Mouse (Mus musculus) stomach, embryonic 15.5 days (tissue): ENCODE measurements around the gene Setd7. TPM values are rescaled to one million over a fixed set of nuclear protein-coding genes. Genes with fewer than 3 reads are reported as not detected.

Experiments
- ATAC-seq: fragments of 200-750 bp; cut with Nextera tagmentation; 2 replicates; pipeline ENCODE4 v1.8.0; 2017; ENCODE audit warnings: low read depth, moderate number of reproducible peaks, moderate TSS enrichment; ENCODE audit not compliant: insufficient read depth, low FRiP score
- H3K27ac ChIP-seq: fragments of 300-500 bp; sonication (generic); 2 replicates; pipeline ENCODE4 v1.5.1; 2015; ENCODE audit warnings: mild to moderate bottlenecking, inconsistent platforms
- H3K27me3 ChIP-seq: fragments of 300-500 bp; sonication (generic); replicated peaks from 2 replicates; pipeline ENCODE4 v1.6.1; 2015; ENCODE audit warnings: inconsistent platforms
- H3K36me3 ChIP-seq: fragments of 300-500 bp; sonication (generic); 2 replicates; pipeline ENCODE4 v1.6.1; 2015; ENCODE audit warnings: inconsistent platforms
- H3K4me1 ChIP-seq: fragments of 300-500 bp; sonication (generic); 2 replicates; pipeline ENCODE4 v1.6.1; 2015; ENCODE audit warnings: inconsistent platforms
- H3K4me2 ChIP-seq: fragments of 300-500 bp; sonication (generic); 2 replicates; pipeline ENCODE4 v1.6.1; 2015; ENCODE audit warnings: mild to moderate bottlenecking, inconsistent platforms
- H3K4me3 ChIP-seq: fragments of 300-500 bp; sonication (generic); replicated peaks from 2 replicates; pipeline ENCODE4 v1.5.1; 2015; ENCODE audit warnings: inconsistent platforms
- H3K9ac ChIP-seq: fragments of 300-500 bp; sonication (generic); 2 replicates; pipeline ENCODE4 v1.6.1; 2015; ENCODE audit warnings: inconsistent platforms
- H3K9me3 ChIP-seq: fragments of 300-500 bp; sonication (generic); 2 replicates; pipeline ENCODE4 v1.6.1; 2016; ENCODE audit warnings: inconsistent platforms
- WGBS: fragments of 180-500 bp; shearing (Covaris S2); methylation state at CpG from one replicate; pipeline ENCODE4 v1.1.7; 2015; 5-methylcytosine and 5-hydroxymethylcytosine counted together
- polyA plus RNA-seq: library from polyadenylated mRNA; unstranded; fragments of >200 nt; fragmentation: Nextera tagmentation; extraction: Ambion mirVana; gene quantifications from 2 replicates; pipeline ENCODE4 v1.2.1, GENCODE M21; 2015

The Setd7 gene
- polyA plus RNA-seq, 1 experiment from 2014 or later, result 3.6 TPM

GRCm38 (mm10) chr3:51533573-51533972 lies 27.1 kb downstream of the Setd7 start:
- WGBS, result 74% methylated on average over 5 of the region's 5 CpGs

GRCm38 (mm10) chr3:51532282-51532620 lies 28.4 kb downstream of the Setd7 start:
- H3K9ac ChIP-seq, result no peak overlapping the region
- ATAC-seq, result no peak; the same call in 1 of the 2 replicates
- peaks cover 29% of the 10 kb centered on the region for H3K36me3 ChIP-seq

More at GRCm38 (mm10) chr3:51533573-51533972, 27.1 kb downstream of the Setd7 start:
- H3K36me3 ChIP-seq, result peaks cover 25% of the 10 kb centered on the region
- H3K4me2 ChIP-seq, result no peak overlapping the region
- ATAC-seq, result no peak
- no peaks in the 10 kb centered on the region for H3K27me3 ChIP-seq
- no peak overlapping the region for H3K9ac ChIP-seq
- no peak overlapping the region for H3K27ac ChIP-seq
- H3K4me1 ChIP-seq, result peaks cover 19% of the 10 kb centered on the region
- no peak overlapping the region for H3K4me3 ChIP-seq
- H3K9me3 ChIP-seq, result no peaks in the 10 kb centered on the region

GRCm38 (mm10) chr3:51531473-51532281 lies 29.0 kb downstream of the Setd7 start:
- WGBS, result 39% methylated on average over 13 of the region's 13 CpGs
- H3K36me3 ChIP-seq, result peaks cover 34% of the 10 kb centered on the region

More at GRCm38 (mm10) chr3:51532282-51532620, 28.4 kb downstream of the Setd7 start:
- no peak overlapping the region for H3K4me3 ChIP-seq
- WGBS, result 40% methylated on average over 5 of the region's 5 CpGs
- no peaks in the 10 kb centered on the region for H3K27me3 ChIP-seq
- H3K4me1 ChIP-seq, result peaks cover 19% of the 10 kb centered on the region
- H3K27ac ChIP-seq, result peak overlapping the region; percentile 80
- no peaks in the 10 kb centered on the region for H3K9me3 ChIP-seq
- H3K4me2 ChIP-seq, result 0 out of 2 replicates have a peak overlapping the region, but pooled peaks have one; percentile 9

GRCm38 (mm10) chr3:51526891-51527290 lies 33.8 kb downstream of the Setd7 start:
- H3K36me3 ChIP-seq, result peaks cover 38% of the 10 kb centered on the region
- H3K9ac ChIP-seq, result no peak overlapping the region
- 87% methylated on average over 13 of the region's 13 CpGs for WGBS
- H3K9me3 ChIP-seq, result no peaks in the 10 kb centered on the region
- H3K4me2 ChIP-seq, result no peak overlapping the region
- H3K4me3 ChIP-seq, result no peak overlapping the region
- 0 out of 2 replicates have a peak, but pooled peaks cover 7% of the 10 kb centered on the region for H3K4me1 ChIP-seq
- H3K27me3 ChIP-seq, result no peaks in the 10 kb centered on the region
- no peak overlapping the region for H3K27ac ChIP-seq
- ATAC-seq, result no peak

More at GRCm38 (mm10) chr3:51531473-51532281, 29.0 kb downstream of the Setd7 start:
- Histone ChIP-seq H3K27ac (peak overlapping the region; percentile 80), H3K4me2 (peak overlapping the region; percentile 9; the same call in 1 of the 2 replicates), H3K9me3 (no peaks in the 10 kb centered on the region), H3K4me3 (no peak overlapping the region), H3K27me3 (no peaks in the 10 kb centered on the region), H3K9ac (no peak overlapping the region), H3K4me1 (peaks cover 19% of the 10 kb centered on the region)
- ATAC-seq, result peak; percentile 86

GRCm38 (mm10) chr3:51525186-51525785 lies 35.4 kb downstream of the Setd7 start:
- Histone ChIP-seq H3K9me3 (no peaks in the 10 kb centered on the region), H3K27me3 (no peaks in the 10 kb centered on the region), H3K36me3 (peaks cover 42% of the 10 kb centered on the region), H3K4me1 (no peaks in the 10 kb centered on the region), H3K4me3 (no peak overlapping the region), H3K9ac (no peak overlapping the region), H3K4me2 (no peak overlapping the region), H3K27ac (no peak overlapping the region)
- WGBS, result 88% methylated on average over 16 of the region's 16 CpGs
- ATAC-seq, result no peak

- Histone ChIP-seq H3K4me1 (0 out of 2 replicates have a peak, but pooled peaks cover 4% of the 10 kb centered on the region), H3K9me3 (no peaks in the 10 kb centered on the region), H3K27me3 (no peaks in the 10 kb centered on the region), H3K36me3 (peaks cover 23% of the 10 kb centered on the region), H3K27ac (no peak overlapping the region), H3K9ac (no peak overlapping the region), H3K4me2 (no peak overlapping the region), H3K4me3 (no peak overlapping the region)
- no peak for ATAC-seq
- 82% methylated on average over 14 of the region's 14 CpGs for WGBS
These were observed 39.4 kb downstream of the Setd7 start for GRCm38 (mm10) chr3:51521262-51521661.

GRCm38 (mm10) chr3:51518763-51519121 lies 41.9 kb downstream of the Setd7 start:
- 0 out of 2 replicates have a peak, but pooled peaks have one; percentile 37 for ATAC-seq
- peak overlapping the region; percentile 59 for H3K27ac ChIP-seq
- no peak overlapping the region for H3K4me2 ChIP-seq

GRCm38 (mm10) chr3:51517878-51518762 lies 42.6 kb downstream of the Setd7 start:
- ATAC-seq, result peak; percentile 75
- Histone ChIP-seq H3K27me3 (no peaks in the 10 kb centered on the region), H3K27ac (peak overlapping the region; percentile 59), H3K9me3 (no peaks in the 10 kb centered on the region), H3K36me3 (peaks cover 10% of the 10 kb centered on the region), H3K9ac (no peak overlapping the region), H3K4me3 (no peak overlapping the region), H3K4me1 (0 out of 2 replicates have a peak, but pooled peaks cover 4% of the 10 kb centered on the region), H3K4me2 (no peak overlapping the region)
- 75% methylated on average over 12 of the region's 12 CpGs for whole genome bisulfite sequencing

More at GRCm38 (mm10) chr3:51518763-51519121, 41.9 kb downstream of the Setd7 start:
- 57% methylated on average over 8 of the region's 8 CpGs for WGBS
- no peak overlapping the region for H3K4me3 ChIP-seq
- H3K9ac ChIP-seq, result no peak overlapping the region
- peaks cover 15% of the 10 kb centered on the region for H3K36me3 ChIP-seq
- H3K4me1 ChIP-seq, result 0 out of 2 replicates have a peak, but pooled peaks cover 4% of the 10 kb centered on the region
- no peaks in the 10 kb centered on the region for H3K9me3 ChIP-seq
- H3K27me3 ChIP-seq, result no peaks in the 10 kb centered on the region

GRCm38 (mm10) chr3:51517467-51517866 lies 43.2 kb downstream of the Setd7 start:
- no peak for ATAC-seq
- peaks cover 10% of the 10 kb centered on the region for H3K36me3 ChIP-seq
- H3K27me3 ChIP-seq, result no peaks in the 10 kb centered on the region
- H3K9ac ChIP-seq, result no peak overlapping the region
- no peak overlapping the region for H3K4me2 ChIP-seq
- WGBS, result 64% methylated on average over 4 of the region's 4 CpGs
- 0 out of 2 replicates have a peak, but pooled peaks cover 4% of the 10 kb centered on the region for H3K4me1 ChIP-seq
- H3K27ac ChIP-seq, result peak overlapping the region; percentile 21; the same call in 1 of the 2 replicates
- H3K4me3 ChIP-seq, result no peak overlapping the region
- no peaks in the 10 kb centered on the region for H3K9me3 ChIP-seq

- no peak for ATAC-seq
- WGBS, result 96% methylated on average over 5 of the region's 5 CpGs
These were observed 48.7 kb downstream of the Setd7 start for GRCm38 (mm10) chr3:51511983-51512382.

GRCm38 (mm10) chr3:51510903-51511302 lies 49.8 kb downstream of the Setd7 start:
- H3K9ac ChIP-seq, result no peak overlapping the region
- H3K9me3 ChIP-seq, result no peaks in the 10 kb centered on the region
- H3K27me3 ChIP-seq, result no peaks in the 10 kb centered on the region
- peak; percentile 27; the same call in 1 of the 2 replicates for ATAC-seq
- H3K4me2 ChIP-seq, result peak overlapping the region; percentile 34
- H3K36me3 ChIP-seq, result no peaks in the 10 kb centered on the region
- H3K4me1 ChIP-seq, result no peaks in the 10 kb centered on the region
- 24% methylated on average over 8 of the region's 8 CpGs for WGBS
- no peak overlapping the region for H3K27ac ChIP-seq
- H3K4me3 ChIP-seq, result 0 out of 2 replicates have a peak overlapping the region, but pooled peaks have one; percentile 10

More at GRCm38 (mm10) chr3:51511983-51512382, 48.7 kb downstream of the Setd7 start:
- Histone ChIP-seq H3K9me3 (no peaks in the 10 kb centered on the region), H3K27me3 (no peaks in the 10 kb centered on the region), H3K4me1 (no peaks in the 10 kb centered on the region), H3K27ac (no peak overlapping the region), H3K4me3 (no peak overlapping the region), H3K9ac (no peak overlapping the region), H3K4me2 (no peak overlapping the region), H3K36me3 (no peaks in the 10 kb centered on the region)
